In the genomic region with DNA sequence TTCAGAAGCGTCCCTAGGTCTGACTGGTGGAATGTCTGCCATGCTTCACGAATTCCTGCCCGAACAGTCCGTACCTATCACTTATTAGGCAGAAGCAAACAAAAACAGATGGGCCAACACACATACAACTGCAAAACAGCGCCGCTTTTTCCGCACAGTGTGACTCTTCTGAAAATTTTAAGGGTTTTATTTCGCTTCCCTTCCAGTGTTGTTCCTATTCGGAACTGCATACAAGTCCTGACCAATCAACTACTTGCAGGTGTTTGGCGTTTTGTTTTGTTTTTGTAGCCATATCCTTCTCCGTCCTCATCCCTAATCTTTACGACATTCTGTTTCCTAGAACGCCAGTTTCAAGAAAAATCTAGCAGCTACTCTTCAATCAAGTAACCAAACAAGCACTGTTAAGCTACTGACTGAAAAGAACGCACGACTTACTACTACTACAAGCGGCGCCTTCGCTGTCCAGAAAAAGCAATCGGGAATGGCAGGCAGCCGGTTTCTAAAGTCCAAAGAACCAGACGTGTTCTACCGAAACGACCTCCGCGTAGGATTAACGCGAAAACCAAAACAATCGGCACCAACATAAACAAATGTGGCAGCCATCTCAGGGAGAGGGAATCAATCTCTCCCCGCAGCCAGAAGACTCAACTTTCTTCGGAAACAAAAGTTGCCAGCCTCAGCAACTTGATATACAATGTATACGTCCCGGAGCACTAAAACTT, we compare ENCODE assay signal across 8 mouse cellular contexts. TPM values are rescaled to one million over a fixed set of nuclear protein-coding genes. Genes with fewer than 3 reads are reported as not detected.
DNase-seq lines count a peak whose midpoint lies in the region; ATAC-seq and TF ChIP-seq lines count a peak whose summit lies in the region.

No protein-coding gene starts in this region.

- peak; percentile 24; the same call in 1 of the 2 replicates for TF ChIP-seq CTCF in liver, postnatal 0 days (IDR thresholded peaks at IDR 0.05; ENCODE audit: low read depth)

- intact Hi-C loops in gastrocnemius, postnatal 36 days (cut with DNase I): loop anchor here (2.0 to 5.0 kb wide), 2 partner anchors 53 to 57 kb away; no protein-coding TSS in a partner anchor

- H3K27me3 ChIP-seq in liver, postnatal 0 days (ENCODE audit: insufficient read depth, low read length): no peaks in the 10 kb centered on the region
- no peaks in the 10 kb centered on the region for H3K27me3 ChIP-seq in neural tube, embryonic 13.5 days

- peaks cover 12% of the 10 kb centered on the region for H3K4me1 ChIP-seq in liver, postnatal 0 days (ENCODE audit: insufficient read depth)
- peaks cover 41% of the 10 kb centered on the region for H3K4me1 ChIP-seq in neural tube, embryonic 13.5 days (replicated peaks)

- peak; percentile 34 for DNase-seq in urinary bladder, adult 2 months (ENCODE audit: low spot score)
- DNase-seq in urinary bladder, postnatal 4 days (ENCODE audit: low spot score in 2 of 2): no peak
- DNase-seq in cerebellum, postnatal 36 days: peak; percentile 5 to 25
- DNase-seq in gastrocnemius, postnatal 36 days: peak; percentile 13 to 33
- DNase-seq in kidney, adult 11 months: peak; percentile 51
- DNase-seq in liver, postnatal 0 days: peak; percentile 36
- DNase-seq in thymus, postnatal 4 days: peak; percentile 42

- H3K4me3 ChIP-seq in liver, postnatal 0 days (ENCODE audit: low read depth, low read length): peak overlapping the region; percentile 80
- peak overlapping the region; percentile 92 for H3K4me3 ChIP-seq in neural tube, embryonic 13.5 days

- no peak for TF ChIP-seq EP300 in liver, postnatal 0 days (IDR thresholded peaks at IDR 0.05; ENCODE audit: low read depth)

- no peaks in the 10 kb centered on the region for H3K36me3 ChIP-seq in liver, postnatal 0 days (replicated peaks; ENCODE audit: insufficient read depth, low read length)
- H3K36me3 ChIP-seq in neural tube, embryonic 13.5 days: no peaks in the 10 kb centered on the region

- ATAC-seq in liver, postnatal 0 days: no peak
- no peak for ATAC-seq in neural tube, embryonic 13.5 days (ENCODE audit: low read depth)

- H3K9me3 ChIP-seq in liver, postnatal 0 days (ENCODE audit: low read length): no peaks in the 10 kb centered on the region
- H3K9me3 ChIP-seq in neural tube, embryonic 13.5 days: no peaks in the 10 kb centered on the region

- peak overlapping the region; percentile 98 for H3K27ac ChIP-seq in liver, postnatal 0 days (ENCODE audit: low read depth)
- peak overlapping the region; percentile 100 for H3K27ac ChIP-seq in neural tube, embryonic 13.5 days (replicated peaks)

- under 1% methylated on average over 32 of the region's 32 CpGs for whole genome bisulfite sequencing in liver, postnatal 0 days (ENCODE audit: insufficient replicate concordance)
- under 1% methylated on average over 32 of the region's 32 CpGs for WGBS in neural tube, embryonic 13.5 days

- H3K9ac ChIP-seq in liver, postnatal 0 days (replicated peaks): peak overlapping the region; percentile 84
- peak overlapping the region; percentile 99 for H3K9ac ChIP-seq in neural tube, embryonic 13.5 days

- peak overlapping the region; percentile 85 for H3K4me2 ChIP-seq in liver, postnatal 0 days (ENCODE audit: low read depth, low read length)
- peak overlapping the region; percentile 84 for H3K4me2 ChIP-seq in neural tube, embryonic 13.5 days

RNA-seq across cellular contexts. Expression of a gene that starts 0.9 kb away (rescaled TPM):
- polyA plus RNA-seq in urinary bladder, adult 2 months (2012; rRNA removed): 30.7 and 38.8 TPM in 2 replicates
- 10 to 100 TPM; 34.7 to 40.1 TPM for total RNA-seq in gastrocnemius, postnatal 36 days (2021)
- 7.7 and 7.9 TPM in 2 replicates for polyA plus RNA-seq in liver, postnatal 0 days (2015; fragmentation: Nextera tagmentation; extraction: Ambion mirVana)
- 10.2 and 11.0 TPM in 2 replicates for polyA plus RNA-seq in neural tube, embryonic 13.5 days (2015; fragmentation: Nextera tagmentation; extraction: Ambion mirVana)

Comparison
In these comparisons a context has a peak if more than half of its experiments do, and no peak if none do; other contexts are left out.
1. DNase-seq: peak in urinary bladder, adult 2 months (single experiment), cerebellum, postnatal 36 days (2 of 2), gastrocnemius, postnatal 36 days (2 of 2), kidney, adult 11 months (single experiment), liver, postnatal 0 days (single experiment) and thymus, postnatal 4 days (single experiment); none in urinary bladder, postnatal 4 days (0 of 2).